Mouse (Mus musculus): ENCODE data around the gene Egfr. TPM values are rescaled to one million over a fixed set of nuclear protein-coding genes. Genes with fewer than 3 reads are reported as not detected.

Gene Egfr
- polyA plus RNA-seq, 1 experiment from 2014 or later, result 8.3 TPM

DNA sequence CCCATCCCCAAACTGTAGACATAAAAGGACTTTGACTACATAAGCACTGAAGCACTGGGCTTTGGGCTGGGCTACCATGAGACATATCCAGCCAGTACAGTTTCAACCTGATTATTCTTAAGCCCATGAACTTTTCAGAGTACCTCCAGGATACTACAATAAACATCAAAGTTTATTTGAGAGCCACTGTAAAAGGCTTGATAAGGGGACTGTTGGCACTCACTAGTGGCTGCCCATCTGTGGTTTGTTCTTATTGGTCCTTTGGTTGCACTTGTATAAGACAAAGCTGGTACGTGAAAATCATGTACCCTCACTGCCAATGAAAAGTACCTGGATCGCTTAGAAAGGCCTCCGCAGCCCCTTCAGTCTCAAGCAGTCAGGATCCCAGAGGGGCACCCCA is 162.8 kb downstream of the Egfr start:
- H3K27ac ChIP-seq (ENCODE audit: low read length), result no peak overlapping the region
- H3K4me2 ChIP-seq (ENCODE audit: low read length), result no peak overlapping the region
- H3K4me3 ChIP-seq (ENCODE audit: low read depth, low read length), result no peak overlapping the region
- no peaks in the 10 kb centered on the region for H3K4me1 ChIP-seq (ENCODE audit: control insufficient read depth, insufficient read depth, low read length)
- no peak overlapping the region for H3K9ac ChIP-seq (ENCODE audit: low read depth, low read length)
- no peaks in the 10 kb centered on the region for H3K36me3 ChIP-seq (ENCODE audit: control insufficient read depth, insufficient read depth, low read length)
- WGBS, result 65% methylated on average over 3 of the region's 3 CpGs
- no peaks in the 10 kb centered on the region for H3K9me3 ChIP-seq (replicated peaks; ENCODE audit: control insufficient read depth, low read length, poor library complexity, severe bottlenecking)
- ATAC-seq, result no peak
- no peaks in the 10 kb centered on the region for H3K27me3 ChIP-seq (ENCODE audit: control insufficient read depth, insufficient read depth, low read depth, low read length)

DNA sequence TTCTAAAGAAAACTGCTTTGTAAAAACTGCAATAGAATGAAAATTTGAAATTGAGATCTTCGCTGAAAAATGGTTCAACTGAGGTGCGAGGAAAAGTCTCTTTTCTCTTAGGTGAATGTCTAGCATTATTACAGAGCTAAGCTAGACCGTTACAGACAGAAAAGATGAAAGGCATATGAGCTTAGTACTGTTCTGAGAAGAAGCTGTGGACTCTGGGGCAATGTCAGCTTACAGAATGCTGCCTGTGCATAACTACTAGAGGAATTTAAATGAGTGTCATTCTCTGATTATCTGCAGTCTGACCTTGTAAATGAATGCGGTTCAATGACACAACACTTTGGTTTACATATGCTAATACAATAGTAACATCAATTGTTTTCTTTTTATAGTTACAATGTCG is 163.8 kb downstream of the Egfr start:
- no peak for ATAC-seq
- no peak overlapping the region for H3K27ac ChIP-seq (ENCODE audit: low read length)
- no peak overlapping the region for H3K9ac ChIP-seq (ENCODE audit: low read depth, low read length)
- no peaks in the 10 kb centered on the region for H3K4me1 ChIP-seq (ENCODE audit: control insufficient read depth, insufficient read depth, low read length)
- H3K4me2 ChIP-seq (ENCODE audit: low read length), result no peak overlapping the region
- H3K4me3 ChIP-seq (ENCODE audit: low read depth, low read length), result no peak overlapping the region
- no peaks in the 10 kb centered on the region for H3K9me3 ChIP-seq (replicated peaks; ENCODE audit: control insufficient read depth, low read length, poor library complexity, severe bottlenecking)
- WGBS, result 60% methylated on average over 5 of the region's 5 CpGs
- no peaks in the 10 kb centered on the region for H3K36me3 ChIP-seq (ENCODE audit: control insufficient read depth, insufficient read depth, low read length)
- no peaks in the 10 kb centered on the region for H3K27me3 ChIP-seq (ENCODE audit: control insufficient read depth, insufficient read depth, low read depth, low read length)

DNA sequence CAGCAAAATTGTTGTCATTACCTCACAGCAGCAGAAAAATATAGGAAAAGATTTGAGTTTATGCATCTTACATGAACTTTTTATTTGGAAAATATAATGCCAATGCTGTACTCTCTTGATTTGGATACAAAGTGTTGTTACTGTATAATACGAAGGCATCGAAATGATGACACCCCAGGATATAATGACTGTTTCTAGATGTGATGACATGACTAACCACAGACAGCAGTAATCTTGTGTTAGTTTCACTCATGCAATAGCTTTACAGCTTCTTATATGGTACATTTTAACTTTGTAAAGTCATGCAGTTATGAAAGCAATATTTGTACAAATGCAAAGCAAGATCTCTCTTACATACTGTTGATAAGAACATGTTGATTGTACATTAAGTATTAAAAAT is 165.5 kb downstream of the Egfr start:
- H3K27me3 ChIP-seq (ENCODE audit: control insufficient read depth, insufficient read depth, low read depth, low read length), result no peaks in the 10 kb centered on the region
- no peak for ATAC-seq
- no peak overlapping the region for H3K27ac ChIP-seq (ENCODE audit: low read length)
- no peak overlapping the region for H3K9ac ChIP-seq (ENCODE audit: low read depth, low read length)
- 97% methylated on average over 2 of the region's 2 CpGs for WGBS
- no peak overlapping the region for H3K4me3 ChIP-seq (ENCODE audit: low read depth, low read length)
- no peak overlapping the region for H3K4me2 ChIP-seq (ENCODE audit: low read length)
- H3K36me3 ChIP-seq (ENCODE audit: control insufficient read depth, insufficient read depth, low read length), result no peaks in the 10 kb centered on the region
- no peaks in the 10 kb centered on the region for H3K9me3 ChIP-seq (replicated peaks; ENCODE audit: control insufficient read depth, low read length, poor library complexity, severe bottlenecking)
- no peaks in the 10 kb centered on the region for H3K4me1 ChIP-seq (ENCODE audit: control insufficient read depth, insufficient read depth, low read length)

DNA sequence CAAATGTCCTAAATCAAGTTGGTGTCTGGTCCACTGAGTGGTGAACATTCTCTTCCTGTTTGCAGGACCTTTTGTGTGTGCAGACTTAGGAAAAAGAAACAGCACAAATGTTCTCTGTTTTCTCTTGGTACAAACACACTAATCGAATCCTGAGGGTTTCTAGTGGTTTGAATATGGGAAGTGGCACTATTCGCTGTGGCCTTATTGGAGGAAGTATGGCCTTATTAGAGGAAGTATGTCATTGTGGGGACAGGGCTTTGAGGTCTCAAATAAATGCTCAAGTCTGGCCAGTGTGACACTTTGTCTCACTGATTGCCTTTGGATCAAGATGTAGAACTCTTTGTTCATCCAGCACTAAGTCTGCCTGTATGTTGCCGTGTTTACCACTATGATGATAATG is 180.2 kb downstream of the Egfr start:
- H3K9me3 ChIP-seq (replicated peaks; ENCODE audit: control insufficient read depth, low read length, poor library complexity, severe bottlenecking), result no peaks in the 10 kb centered on the region
- 95% methylated on average over 3 of the region's 3 CpGs for WGBS
- no peak overlapping the region for H3K27ac ChIP-seq (ENCODE audit: low read length)
- no peaks in the 10 kb centered on the region for H3K36me3 ChIP-seq (ENCODE audit: control insufficient read depth, insufficient read depth, low read length)
- H3K4me3 ChIP-seq (ENCODE audit: low read depth, low read length), result no peak overlapping the region
- no peak overlapping the region for H3K4me2 ChIP-seq (ENCODE audit: low read length)
- H3K4me1 ChIP-seq (ENCODE audit: control insufficient read depth, insufficient read depth, low read length), result no peaks in the 10 kb centered on the region
- no peak overlapping the region for H3K9ac ChIP-seq (ENCODE audit: low read depth, low read length)
- ATAC-seq, result no peak
- no peaks in the 10 kb centered on the region for H3K27me3 ChIP-seq (ENCODE audit: control insufficient read depth, insufficient read depth, low read depth, low read length)

DNA sequence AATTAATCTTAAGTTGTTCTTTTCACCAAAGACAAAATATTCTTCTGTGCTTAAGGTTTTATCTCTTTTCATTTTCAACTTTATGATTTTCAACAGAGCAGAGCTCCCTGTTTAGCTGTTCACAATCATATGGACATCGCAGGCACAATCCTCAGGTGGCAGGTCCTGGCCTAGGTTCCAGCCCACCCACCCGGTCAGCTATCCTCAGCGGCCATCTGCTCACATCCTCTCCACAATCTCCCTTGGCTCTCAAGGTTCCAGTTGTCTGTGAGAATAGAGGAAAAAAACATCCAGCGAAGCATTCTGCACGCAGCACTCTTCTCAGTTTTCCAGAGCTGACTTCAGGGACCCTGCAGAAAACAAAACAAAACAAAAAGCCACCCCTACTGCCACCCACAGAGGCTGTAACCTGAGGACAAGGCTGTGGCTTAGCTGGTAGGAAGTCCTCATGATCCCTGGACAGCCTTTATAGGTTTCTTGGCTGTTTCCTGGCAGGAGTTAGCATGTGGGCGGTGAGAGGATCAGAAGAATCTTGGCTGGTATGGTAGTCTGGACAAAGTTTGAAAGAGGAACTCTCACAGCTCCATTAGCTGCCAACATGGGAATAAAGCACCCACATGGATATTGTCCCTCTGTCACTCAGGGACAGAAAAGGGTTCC is 183.7 kb downstream of the Egfr start:
- Histone ChIP-seq H3K4me3 (ENCODE audit: low read depth, low read length) (no peak overlapping the region), H3K27ac (ENCODE audit: low read length) (no peak overlapping the region), H3K36me3 (ENCODE audit: control insufficient read depth, insufficient read depth, low read length) (no peaks in the 10 kb centered on the region), H3K27me3 (ENCODE audit: control insufficient read depth, insufficient read depth, low read depth, low read length) (no peaks in the 10 kb centered on the region), H3K4me1 (ENCODE audit: control insufficient read depth, insufficient read depth, low read length) (no peaks in the 10 kb centered on the region), H3K9me3 (replicated peaks; ENCODE audit: control insufficient read depth, low read length, poor library complexity, severe bottlenecking) (no peaks in the 10 kb centered on the region), H3K9ac (ENCODE audit: low read depth, low read length) (no peak overlapping the region), H3K4me2 (ENCODE audit: low read length) (no peak overlapping the region)
- WGBS, result 72% methylated on average over 6 of the region's 6 CpGs
- no peak for ATAC-seq

DNA sequence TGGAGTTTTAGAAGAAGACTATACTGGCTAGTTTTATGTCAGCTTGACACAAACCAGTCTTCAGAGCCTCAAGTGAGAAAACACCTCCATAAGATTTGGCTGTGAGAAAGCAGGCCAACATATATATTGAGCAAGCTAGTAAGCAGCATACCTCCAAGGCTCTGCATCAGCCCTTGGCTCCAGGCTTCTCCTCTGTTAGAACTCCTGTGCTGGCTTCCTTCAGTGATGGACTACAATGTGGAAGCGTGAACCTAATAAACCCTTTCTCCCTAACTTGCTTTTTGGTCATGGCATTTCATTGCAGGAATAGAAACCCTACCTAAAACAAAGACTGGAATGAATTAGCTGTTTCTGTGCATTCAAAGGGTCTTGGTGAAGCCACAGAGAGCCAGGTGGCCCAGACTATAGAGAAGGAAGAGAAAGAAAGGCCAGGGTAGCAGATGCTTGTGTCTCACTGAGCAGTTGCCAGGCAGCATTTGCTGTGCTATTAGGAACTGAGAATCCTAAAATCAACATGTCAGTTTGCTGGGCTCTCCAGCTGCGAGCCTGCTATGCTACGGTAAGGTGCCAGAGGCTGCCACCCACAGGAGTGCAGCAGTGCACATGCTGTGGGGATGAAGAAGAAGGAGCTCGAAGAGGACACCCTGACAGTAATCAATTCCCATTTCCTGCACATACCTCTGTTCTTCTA is 189.2 kb downstream of the Egfr start:
- H3K27me3 ChIP-seq (ENCODE audit: control insufficient read depth, insufficient read depth, low read depth, low read length), result no peaks in the 10 kb centered on the region
- ATAC-seq, result peak; percentile 86
- no peaks in the 10 kb centered on the region for H3K36me3 ChIP-seq (ENCODE audit: control insufficient read depth, insufficient read depth, low read length)
- peak overlapping the region; percentile 9; the same call in 1 of the 2 replicates for H3K27ac ChIP-seq (ENCODE audit: low read length)
- 27% methylated on average over 4 of the region's 4 CpGs for WGBS
- H3K4me3 ChIP-seq (ENCODE audit: low read depth, low read length), result no peak overlapping the region
- H3K4me1 ChIP-seq (ENCODE audit: control insufficient read depth, insufficient read depth, low read length), result peaks cover 3% of the 10 kb centered on the region; the same call in 1 of the 2 replicates
- H3K9me3 ChIP-seq (replicated peaks; ENCODE audit: control insufficient read depth, low read length, poor library complexity, severe bottlenecking), result no peaks in the 10 kb centered on the region
- H3K4me2 ChIP-seq (ENCODE audit: low read length), result no peak overlapping the region
- no peak overlapping the region for H3K9ac ChIP-seq (ENCODE audit: low read depth, low read length)

DNA sequence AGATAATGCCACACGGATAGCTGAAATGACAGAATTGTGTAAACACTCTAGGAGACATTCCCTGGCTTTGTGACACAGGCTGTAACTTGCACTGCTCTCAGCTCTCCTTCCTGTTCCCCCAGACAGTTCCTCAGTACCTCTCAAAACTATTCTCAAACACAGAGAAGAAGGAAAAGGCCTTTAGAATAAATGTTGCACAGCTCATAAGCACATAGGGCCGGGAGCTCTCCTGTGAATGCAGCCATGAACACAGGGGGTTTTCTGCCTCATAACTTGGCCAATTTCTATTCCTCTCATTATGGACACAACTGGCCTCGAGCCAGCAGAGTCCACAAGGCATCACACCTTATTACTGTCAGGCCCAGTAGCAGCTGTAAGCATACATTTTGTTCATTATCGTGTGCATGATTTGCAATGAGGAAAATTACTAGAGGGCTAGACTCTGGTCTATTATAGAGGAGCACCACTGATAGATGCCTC is 190.0 kb downstream of the Egfr start:
- Histone ChIP-seq H3K4me1 (ENCODE audit: control insufficient read depth, insufficient read depth, low read length) (peaks cover 3% of the 10 kb centered on the region; the same call in 1 of the 2 replicates), H3K9ac (ENCODE audit: low read depth, low read length) (no peak overlapping the region), H3K36me3 (ENCODE audit: control insufficient read depth, insufficient read depth, low read length) (no peaks in the 10 kb centered on the region), H3K4me2 (ENCODE audit: low read length) (no peak overlapping the region), H3K27ac (ENCODE audit: low read length) (no peak overlapping the region), H3K9me3 (replicated peaks; ENCODE audit: control insufficient read depth, low read length, poor library complexity, severe bottlenecking) (no peaks in the 10 kb centered on the region), H3K4me3 (ENCODE audit: low read depth, low read length) (no peak overlapping the region), H3K27me3 (ENCODE audit: control insufficient read depth, insufficient read depth, low read depth, low read length) (no peaks in the 10 kb centered on the region)
- ATAC-seq, result peak; percentile 60
- 52% methylated on average over 4 of the region's 4 CpGs for WGBS

DNA sequence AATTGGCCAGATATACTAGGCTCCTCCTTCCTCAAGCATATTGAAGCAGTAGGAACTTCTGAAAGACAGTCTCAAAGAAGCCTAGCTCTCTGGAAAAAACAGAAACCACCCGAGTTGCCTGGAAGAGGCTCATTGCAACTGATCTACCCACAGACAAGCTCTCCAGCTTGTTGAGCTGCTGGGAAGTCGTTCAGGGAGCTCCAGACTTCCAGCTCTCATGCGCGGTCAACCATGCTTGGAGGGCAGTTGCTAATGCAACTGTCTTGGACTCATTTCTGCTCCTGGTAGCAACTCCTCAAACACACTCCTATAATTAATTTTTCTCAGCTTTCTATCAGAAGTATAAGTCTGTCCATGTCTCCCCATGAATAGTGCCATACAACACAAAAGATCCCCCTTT is 191.0 kb downstream of the Egfr start:
- Histone ChIP-seq H3K36me3 (ENCODE audit: control insufficient read depth, insufficient read depth, low read length) (no peaks in the 10 kb centered on the region), H3K27ac (ENCODE audit: low read length) (no peak overlapping the region), H3K4me3 (ENCODE audit: low read depth, low read length) (no peak overlapping the region), H3K9me3 (replicated peaks; ENCODE audit: control insufficient read depth, low read length, poor library complexity, severe bottlenecking) (no peaks in the 10 kb centered on the region), H3K9ac (ENCODE audit: low read depth, low read length) (no peak overlapping the region), H3K4me2 (ENCODE audit: low read length) (no peak overlapping the region), H3K4me1 (ENCODE audit: control insufficient read depth, insufficient read depth, low read length) (peaks cover 3% of the 10 kb centered on the region; the same call in 1 of the 2 replicates), H3K27me3 (ENCODE audit: control insufficient read depth, insufficient read depth, low read depth, low read length) (no peaks in the 10 kb centered on the region)
- ATAC-seq, result no peak
- 94% methylated on average over 4 of the region's 4 CpGs for WGBS

DNA sequence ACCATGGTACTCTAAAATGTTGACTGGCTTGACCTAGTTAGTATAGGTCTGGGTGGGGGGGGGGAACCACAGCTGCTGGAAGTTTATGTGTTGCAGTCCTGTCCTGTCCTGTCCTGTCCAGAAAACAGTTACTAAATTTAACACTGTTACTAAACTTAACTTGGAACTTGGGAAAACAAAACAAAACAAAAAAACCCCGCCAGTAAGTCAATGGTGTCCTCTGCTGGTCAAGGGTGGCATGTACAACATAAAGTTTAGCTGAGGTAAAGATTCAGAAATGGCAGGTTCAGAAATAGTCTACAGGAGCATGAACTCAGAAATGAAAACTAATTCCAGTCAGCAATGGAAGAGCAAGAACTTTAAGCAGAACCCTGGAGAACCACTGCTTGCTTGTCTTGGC is 196.8 kb downstream of the Egfr start:
- no peak for ATAC-seq

More for the DNA sequence above, 196.8 kb downstream of the Egfr start:
- Histone ChIP-seq H3K9ac (ENCODE audit: low read depth, low read length) (no peak overlapping the region), H3K27ac (ENCODE audit: low read length) (no peak overlapping the region), H3K4me3 (ENCODE audit: low read depth, low read length) (no peak overlapping the region), H3K36me3 (ENCODE audit: control insufficient read depth, insufficient read depth, low read length) (no peaks in the 10 kb centered on the region), H3K4me1 (ENCODE audit: control insufficient read depth, insufficient read depth, low read length) (peaks cover 8% of the 10 kb centered on the region), H3K27me3 (ENCODE audit: control insufficient read depth, insufficient read depth, low read depth, low read length) (no peaks in the 10 kb centered on the region), H3K9me3 (replicated peaks; ENCODE audit: control insufficient read depth, low read length, poor library complexity, severe bottlenecking) (no peaks in the 10 kb centered on the region), H3K4me2 (ENCODE audit: low read length) (no peak overlapping the region)
- 22% methylated on average over 1 of the region's 1 CpGs for WGBS
